Mouse (Mus musculus) cerebellum, postnatal 36 days (tissue): ENCODE results near the gene Gm10715.
A peak's percentile ranks its signal among the peaks of the same experiment; 100 is the strongest.
"Not testable (repeated sequence)": the region's sequence is repeated elsewhere in the genome, so short reads cannot be mapped to it uniquely, and the experiment has no call there.

Experiments used
- DNase-seq, 2 experiments: peaks; one replicate each; pipeline ENCODE4 v3.0.0; 2021 to 2022; ENCODE audit warnings: mixed read lengths in 2 of 2

Gene Gm10715

DNA sequence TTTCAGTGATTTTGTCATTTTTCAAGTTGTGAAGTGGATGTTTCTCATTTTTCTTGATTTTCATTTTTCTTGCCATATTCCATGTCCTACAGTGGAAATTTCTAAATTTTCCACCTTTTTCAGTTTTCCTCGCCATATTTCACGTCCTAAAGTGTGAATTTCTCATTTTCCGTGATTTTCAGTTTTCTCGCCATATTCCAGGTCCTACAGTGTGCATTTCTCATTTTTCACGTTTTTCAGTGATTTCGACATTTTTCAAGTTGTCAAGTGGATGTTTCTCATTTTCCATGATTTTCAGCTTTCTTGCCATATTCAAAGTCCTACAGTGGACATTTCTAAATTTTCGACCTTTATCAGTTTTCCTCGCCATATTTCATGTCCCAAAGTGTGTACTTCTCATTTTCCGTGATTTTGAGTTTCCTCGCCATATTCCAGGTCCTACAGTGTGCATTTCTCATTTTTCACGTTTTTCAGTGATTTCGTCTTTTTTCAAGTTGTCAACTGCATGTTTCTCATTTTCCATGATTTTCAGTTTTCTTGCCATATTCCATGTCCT lies 11.7 kb upstream of the Gm10715 start, which contains the start of gene Gm10717:
Gene Gm10717 (plus strand): TSS at position 506 of the 556 bp plus-strand sequence.
- DNase-seq = peak; percentile 4 to 10

GRCm38 (mm10) chr9:3025653-3026052 lies 11.0 kb upstream of the Gm10715 start:
- DNase-seq = peak; percentile 11 to 30

GRCm38 (mm10) chr9:3026136-3026535 lies 10.5 kb upstream of the Gm10715 start:
- DNase-seq = not testable (repeated sequence)

DNA sequence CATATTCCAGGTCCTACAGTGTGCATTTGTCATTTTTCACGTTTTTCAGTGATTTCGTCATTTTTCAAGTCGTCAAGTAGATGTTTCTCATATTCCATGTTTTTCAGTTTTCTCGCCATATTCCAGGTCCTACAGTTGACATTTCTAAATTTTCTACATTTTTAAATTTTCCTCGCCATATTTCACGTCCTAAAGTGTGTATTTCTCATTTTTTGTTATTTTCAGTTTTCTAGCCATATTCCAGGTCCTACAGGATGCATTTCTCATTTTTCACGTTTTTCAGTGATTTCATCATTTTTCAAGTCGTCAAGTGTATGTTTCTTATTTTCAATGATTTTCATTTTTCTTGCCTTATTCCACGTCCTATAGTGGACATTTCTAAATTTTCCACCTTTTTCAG lies 9.9 kb upstream of the Gm10715 start:
- not testable (repeated sequence) for DNase-seq

DNA sequence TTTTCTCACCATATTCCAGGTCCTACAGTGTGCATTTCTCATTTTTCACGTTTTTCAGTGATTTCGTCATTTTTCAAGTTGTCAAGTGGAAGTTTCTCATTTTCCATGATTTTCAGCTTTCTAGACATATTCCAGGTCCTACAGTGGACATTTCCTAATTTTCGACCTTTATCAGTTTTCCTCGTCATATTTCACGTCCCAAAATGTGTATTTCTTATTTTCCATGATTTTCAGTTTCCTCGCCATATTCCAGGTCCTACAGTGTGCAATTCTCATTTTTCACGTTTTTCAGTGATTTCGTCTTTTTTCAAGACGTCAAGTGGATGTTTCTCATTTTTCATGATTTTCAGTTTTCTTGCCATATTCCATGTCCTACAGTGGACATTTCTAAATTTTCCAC lies 9.5 kb upstream of the Gm10715 start:
- not testable (repeated sequence) for DNase-seq

GRCm38 (mm10) chr9:3029276-3030000 lies 7.2 kb upstream of the Gm10715 start:
- not testable (repeated sequence) for DNase-seq

GRCm38 (mm10) chr9:3030677-3031318 lies 5.9 kb upstream of the Gm10715 start:
- DNase-seq = not testable (repeated sequence)

DNA sequence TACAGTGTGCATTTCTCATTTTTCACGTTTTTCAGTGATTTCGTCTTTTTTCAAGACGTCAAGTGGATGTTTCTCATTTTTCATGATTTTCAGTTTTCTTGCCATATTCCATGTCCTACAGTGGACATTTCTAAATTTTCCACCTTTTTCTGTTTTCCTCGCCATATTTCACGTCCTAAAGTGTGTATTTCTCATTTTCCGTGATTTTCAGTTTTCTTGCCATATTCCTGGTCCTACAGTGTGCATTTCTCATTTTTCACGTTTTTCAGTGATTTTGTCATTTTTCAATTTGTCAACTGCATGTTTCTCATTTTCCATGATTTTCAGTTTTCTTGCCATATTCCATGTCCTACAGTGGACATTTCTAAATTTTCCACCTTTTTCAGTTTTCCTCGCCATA lies 2.4 kb upstream of the Gm10715 start, which contains the start of gene Gm17535:
Gene Gm17535 (plus strand): TSS at position 301 of the 400 bp plus-strand sequence.
- not testable (repeated sequence) for DNase-seq

DNA sequence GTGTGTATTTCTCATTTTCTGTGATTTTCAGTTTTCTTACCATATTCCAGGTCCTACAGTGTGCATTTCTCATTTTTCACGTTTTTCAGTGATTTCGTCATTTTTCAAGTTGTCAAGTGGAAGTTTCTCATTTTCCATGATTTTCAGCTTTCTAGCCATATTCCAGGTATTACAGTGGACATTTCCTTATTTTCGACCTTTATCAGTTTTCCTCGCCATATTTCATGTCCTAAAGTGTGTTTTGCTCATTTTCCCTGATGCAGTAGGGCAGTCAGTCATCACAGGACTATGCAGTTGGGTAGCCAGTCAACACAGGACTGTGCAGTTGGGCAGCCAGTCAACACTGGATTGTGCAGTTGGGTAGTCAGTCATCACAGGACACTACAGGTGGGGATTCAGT lies 1.5 kb downstream of the Gm10715 start:
- DNase-seq = not testable (repeated sequence)
